Mouse (Mus musculus): Measurements from ENCODE around the gene Cherp. TPM values are rescaled to one million over a fixed set of nuclear protein-coding genes. Genes with fewer than 3 reads are reported as not detected.

The Cherp gene
- polyA plus RNA-seq, 2 experiments: 19.9 to 25.4 TPM

GRCm38 (mm10) chr8:72485456-72486199 is 10.6 kb upstream of the Cherp start:
- H3K9me3 ChIP-seq (ENCODE audit: control insufficient read depth, low read length): no peaks in the 10 kb centered on the region
- DNase-seq (ENCODE audit: low read depth in 3 of 3, low spot score in 3 of 3) (no peak), ATAC-seq (ENCODE audit: insufficient read depth) (0 out of 2 replicates have a peak, but pooled peaks have one; percentile 8)
- TF ChIP-seq CTCF (IDR thresholded peaks at IDR 0.05; ENCODE audit: low read depth) (no peak), EP300 (IDR thresholded peaks at IDR 0.05; ENCODE audit: low read depth) (no peak)
- H3K4me3 ChIP-seq (ENCODE audit: insufficient read depth in 1 of 2, low read depth in 2 of 2, low read length in 2 of 2): no peak overlapping the region
- H3K9ac ChIP-seq (replicated peaks): no peak overlapping the region
- 49% methylated on average over 6 of the region's 6 CpGs for WGBS (ENCODE audit: insufficient replicate concordance)
- H3K4me1 ChIP-seq (replicated peaks; ENCODE audit: control insufficient read depth in 2 of 2, insufficient read depth in 2 of 2, low read length in 1 of 2): peaks cover 2 to 3% of the 10 kb centered on the region in 2 experiments; a peak in 2 of 4 replicates
- no peak overlapping the region for H3K27ac ChIP-seq
- peaks cover 39% of the 10 kb centered on the region for H3K36me3 ChIP-seq (replicated peaks; ENCODE audit: control insufficient read depth, insufficient read depth, low read depth)
- H3K4me2 ChIP-seq (ENCODE audit: low read depth): no peak overlapping the region
- no peaks in the 10 kb centered on the region for H3K27me3 ChIP-seq (ENCODE audit: control insufficient read depth, insufficient read depth, low read length)

- Histone ChIP-seq H3K9ac (replicated peaks) (no peak overlapping the region), H3K9me3 (ENCODE audit: control insufficient read depth, low read length) (no peaks in the 10 kb centered on the region), H3K4me1 (replicated peaks; ENCODE audit: control insufficient read depth in 2 of 2, insufficient read depth in 2 of 2, low read length in 1 of 2) (peaks cover 3 to 4% of the 10 kb centered on the region in 2 experiments), H3K27ac (no peak overlapping the region), H3K4me3 (ENCODE audit: insufficient read depth in 1 of 2, low read depth in 2 of 2, low read length in 2 of 2) (no peak overlapping the region), H3K27me3 (ENCODE audit: control insufficient read depth, insufficient read depth, low read length) (no peaks in the 10 kb centered on the region), H3K36me3 (replicated peaks; ENCODE audit: control insufficient read depth, insufficient read depth, low read depth) (peaks cover 73% of the 10 kb centered on the region), H3K4me2 (ENCODE audit: low read depth) (no peak overlapping the region)
- ATAC-seq (ENCODE audit: insufficient read depth): no peak
- no peak for DNase-seq (ENCODE audit: low read depth in 3 of 3, low spot score in 3 of 3)
- 92% methylated on average over 7 of the region's 7 CpGs for WGBS (ENCODE audit: insufficient replicate concordance)
- TF ChIP-seq EP300 (IDR thresholded peaks at IDR 0.05; ENCODE audit: low read depth) (no peak), CTCF (IDR thresholded peaks at IDR 0.05; ENCODE audit: low read depth) (no peak)
Observed at GRCm38 (mm10) chr8:72470684-72471083, 4.3 kb downstream of the Cherp start.

- WGBS (ENCODE audit: insufficient replicate concordance): 89% methylated on average over 8 of the region's 8 CpGs
- TF ChIP-seq CTCF (IDR thresholded peaks at IDR 0.05; ENCODE audit: low read depth) (no peak), EP300 (IDR thresholded peaks at IDR 0.05; ENCODE audit: low read depth) (no peak)
- Histone ChIP-seq H3K9me3 (ENCODE audit: control insufficient read depth, low read length) (no peaks in the 10 kb centered on the region), H3K36me3 (replicated peaks; ENCODE audit: control insufficient read depth, insufficient read depth, low read depth) (peaks cover 80% of the 10 kb centered on the region), H3K4me3 (ENCODE audit: insufficient read depth in 1 of 2, low read depth in 2 of 2, low read length in 2 of 2) (no peak overlapping the region), H3K27ac (no peak overlapping the region), H3K27me3 (ENCODE audit: control insufficient read depth, insufficient read depth, low read length) (no peaks in the 10 kb centered on the region), H3K4me2 (ENCODE audit: low read depth) (no peak overlapping the region), H3K9ac (replicated peaks) (no peak overlapping the region), H3K4me1 (replicated peaks; ENCODE audit: control insufficient read depth in 2 of 2, insufficient read depth in 2 of 2, low read length in 1 of 2) (peaks cover 2 to 3% of the 10 kb centered on the region in 2 experiments; a peak in 3 of 4 replicates)
- DNase-seq (ENCODE audit: low read depth in 3 of 3, low spot score in 3 of 3) (no peak), ATAC-seq (ENCODE audit: insufficient read depth) (no peak)
Observed at GRCm38 (mm10) chr8:72469984-72470383, 5.0 kb downstream of the Cherp start.

GRCm38 (mm10) chr8:72469243-72469642 is 5.8 kb downstream of the Cherp start:
- H3K9me3 ChIP-seq (ENCODE audit: control insufficient read depth, low read length): no peaks in the 10 kb centered on the region
- no peaks in the 10 kb centered on the region for H3K27me3 ChIP-seq (ENCODE audit: control insufficient read depth, insufficient read depth, low read length)
- H3K4me1 ChIP-seq (replicated peaks; ENCODE audit: control insufficient read depth in 2 of 2, insufficient read depth in 2 of 2, low read length in 1 of 2): peaks cover 2 to 3% of the 10 kb centered on the region in 2 experiments; a peak in 3 of 4 replicates
- H3K9ac ChIP-seq (replicated peaks): no peak overlapping the region
- WGBS (ENCODE audit: insufficient replicate concordance): 76% methylated on average over 2 of the region's 2 CpGs
- DNase-seq (ENCODE audit: low read depth in 3 of 3, low spot score in 3 of 3): no peak
- no peak for ATAC-seq (ENCODE audit: insufficient read depth)
- TF ChIP-seq EP300 (IDR thresholded peaks at IDR 0.05; ENCODE audit: low read depth) (no peak), CTCF (IDR thresholded peaks at IDR 0.05; ENCODE audit: low read depth) (no peak)
- H3K27ac ChIP-seq: no peak overlapping the region
- H3K4me2 ChIP-seq (ENCODE audit: low read depth): no peak overlapping the region
- peaks cover 86% of the 10 kb centered on the region for H3K36me3 ChIP-seq (replicated peaks; ENCODE audit: control insufficient read depth, insufficient read depth, low read depth)
- H3K4me3 ChIP-seq (ENCODE audit: insufficient read depth in 1 of 2, low read depth in 2 of 2, low read length in 2 of 2): no peak overlapping the region

- Histone ChIP-seq H3K27me3 (ENCODE audit: control insufficient read depth, insufficient read depth, low read length) (no peaks in the 10 kb centered on the region), H3K9me3 (ENCODE audit: control insufficient read depth, low read length) (no peaks in the 10 kb centered on the region), H3K4me2 (ENCODE audit: low read depth) (no peak overlapping the region), H3K27ac (no peak overlapping the region), H3K9ac (replicated peaks) (no peak overlapping the region), H3K4me1 (replicated peaks; ENCODE audit: control insufficient read depth in 2 of 2, insufficient read depth in 2 of 2, low read length in 1 of 2) (no peaks in the 10 kb centered on the region), H3K4me3 (ENCODE audit: insufficient read depth in 1 of 2, low read depth in 2 of 2, low read length in 2 of 2) (no peak overlapping the region), H3K36me3 (replicated peaks; ENCODE audit: control insufficient read depth, insufficient read depth, low read depth) (peaks cover 96% of the 10 kb centered on the region)
- TF ChIP-seq CTCF (IDR thresholded peaks at IDR 0.05; ENCODE audit: low read depth): no peak
- TF ChIP-seq EP300 (IDR thresholded peaks at IDR 0.05; ENCODE audit: low read depth): no peak
- WGBS (ENCODE audit: insufficient replicate concordance): 88% methylated on average over 10 of the region's 10 CpGs
- ATAC-seq (ENCODE audit: insufficient read depth): no peak
- no peak for DNase-seq (ENCODE audit: low read depth in 3 of 3, low spot score in 3 of 3)
Observed at GRCm38 (mm10) chr8:72464211-72464610, 10.8 kb downstream of the Cherp start.
